Mouse (Mus musculus): ENCODE results near the gene Fbxw7.

Fbxw7 gene

DNA sequence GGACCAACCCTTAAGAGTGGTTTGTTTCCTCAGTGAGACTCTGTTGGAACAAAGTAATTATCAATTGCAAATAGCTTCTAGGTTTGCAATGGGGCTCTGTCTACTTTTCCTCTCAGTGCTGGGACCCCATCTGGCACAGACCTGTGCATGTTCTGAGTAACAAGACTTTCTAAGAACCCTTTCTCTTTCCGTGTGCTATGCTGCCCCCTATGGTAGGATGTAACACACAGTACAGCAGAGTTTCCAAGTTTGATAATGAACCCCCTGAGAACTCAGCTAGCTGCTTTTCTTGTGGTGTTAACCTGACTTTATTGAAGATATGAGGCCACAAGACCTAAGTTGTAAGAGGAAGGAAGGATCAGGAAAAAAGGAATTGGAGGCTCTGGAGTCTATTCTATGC is 91.5 kb downstream of the Fbxw7 start:
- peak; percentile 34 for DNase-seq

DNA sequence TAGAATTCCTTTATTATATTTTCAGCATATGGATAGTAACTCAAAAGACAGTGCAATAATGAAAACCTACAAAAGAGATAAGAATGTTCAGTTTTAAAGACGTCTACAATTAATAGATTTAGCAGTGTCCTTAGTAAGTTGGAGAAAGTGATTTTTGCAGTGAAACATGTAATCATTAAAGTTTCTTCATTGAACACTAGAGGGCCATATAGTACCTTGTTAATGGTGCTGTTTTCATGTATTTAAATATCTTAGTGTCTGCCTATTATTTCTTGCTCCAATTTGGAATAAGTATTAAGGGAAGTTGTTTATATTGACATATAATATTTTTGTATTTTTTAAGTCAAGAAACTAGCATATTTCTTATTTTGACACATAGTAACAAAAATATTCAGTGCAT is 99.2 kb downstream of the Fbxw7 start:
- DNase-seq = no peak

- no peak for DNase-seq
Observed at GRCm38 (mm10) chr3:84917903-84918679, 103.0 kb downstream of the Fbxw7 start.

GRCm38 (mm10) chr3:84921704-84922420 is 106.8 kb downstream of the Fbxw7 start:
- DNase-seq = peak; percentile 44

DNA sequence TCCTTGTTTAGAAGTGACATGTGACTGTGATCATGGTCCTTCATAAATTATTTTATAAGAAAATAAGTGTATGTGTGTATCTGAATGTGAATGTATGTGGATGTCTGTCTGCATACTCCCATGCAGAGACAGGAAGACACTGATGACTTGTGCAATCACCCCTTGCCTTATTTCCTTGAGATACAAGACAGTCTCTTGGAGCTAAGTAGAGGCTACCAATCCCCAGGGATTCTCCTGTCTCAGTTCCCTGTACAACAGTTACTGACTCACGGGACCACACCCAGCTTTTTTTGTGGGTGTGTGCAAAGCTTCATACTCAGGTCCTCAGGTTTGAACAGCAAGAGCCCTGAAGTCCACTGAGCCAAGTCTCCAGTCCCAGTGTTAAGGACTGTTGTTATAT is 108.2 kb downstream of the Fbxw7 start:
- no peak for DNase-seq

DNA sequence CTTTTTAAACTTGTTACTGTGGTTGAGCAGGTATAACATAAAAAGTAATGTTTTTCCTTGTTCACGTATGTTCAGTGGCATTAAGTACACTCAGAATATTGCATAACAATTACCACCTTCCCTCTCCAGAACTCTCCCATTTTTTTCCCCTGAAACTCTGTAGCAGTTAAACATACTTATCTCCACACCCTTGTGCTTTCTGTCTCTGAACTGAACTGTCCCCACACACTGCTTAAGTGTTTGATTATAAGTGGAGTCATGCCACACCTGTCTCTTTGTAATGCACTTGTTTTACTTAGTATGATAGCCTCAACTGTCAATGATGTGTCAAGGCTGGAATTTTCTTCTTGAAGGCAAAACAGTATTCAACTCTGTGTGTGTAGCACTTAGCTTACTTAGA is 108.6 kb downstream of the Fbxw7 start:
- DNase-seq = no peak

GRCm38 (mm10) chr3:84925229-84925628 is 110.2 kb downstream of the Fbxw7 start:
- no peak for DNase-seq

GRCm38 (mm10) chr3:84926140-84926539 is 111.1 kb downstream of the Fbxw7 start:
- DNase-seq = peak; percentile 14

DNA sequence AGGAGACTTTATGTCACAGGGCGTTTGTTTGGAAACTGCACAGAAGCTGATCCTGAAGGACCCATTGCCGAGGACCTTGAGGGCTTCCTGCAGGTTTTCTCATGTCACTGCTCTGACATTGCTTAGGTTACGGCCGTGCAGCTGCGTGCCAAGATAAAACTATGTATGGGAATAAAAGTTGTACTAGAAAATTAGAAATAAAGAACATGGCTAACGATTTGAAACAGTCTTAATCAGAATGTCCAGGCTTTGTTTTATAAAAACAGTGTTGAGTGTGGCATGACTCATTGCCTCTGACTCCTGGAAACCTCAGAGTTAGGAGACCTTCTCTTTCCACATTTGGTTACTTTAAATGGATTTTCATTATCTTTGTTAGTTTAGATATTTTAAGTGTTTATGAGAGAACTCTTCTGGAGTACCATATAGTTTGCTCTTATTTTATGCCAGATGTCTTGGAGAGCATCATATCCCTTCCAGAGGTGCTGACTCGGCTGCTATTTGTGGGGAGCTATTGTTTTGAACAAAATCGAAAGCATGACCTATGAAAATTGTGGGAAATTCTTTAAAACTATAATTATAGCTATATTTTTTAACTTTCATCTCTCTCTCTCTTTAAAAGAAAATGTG is 112.2 kb downstream of the Fbxw7 start:
- DNase-seq = no peak

GRCm38 (mm10) chr3:84927901-84928300 is 112.8 kb downstream of the Fbxw7 start:
- no peak for DNase-seq

DNA sequence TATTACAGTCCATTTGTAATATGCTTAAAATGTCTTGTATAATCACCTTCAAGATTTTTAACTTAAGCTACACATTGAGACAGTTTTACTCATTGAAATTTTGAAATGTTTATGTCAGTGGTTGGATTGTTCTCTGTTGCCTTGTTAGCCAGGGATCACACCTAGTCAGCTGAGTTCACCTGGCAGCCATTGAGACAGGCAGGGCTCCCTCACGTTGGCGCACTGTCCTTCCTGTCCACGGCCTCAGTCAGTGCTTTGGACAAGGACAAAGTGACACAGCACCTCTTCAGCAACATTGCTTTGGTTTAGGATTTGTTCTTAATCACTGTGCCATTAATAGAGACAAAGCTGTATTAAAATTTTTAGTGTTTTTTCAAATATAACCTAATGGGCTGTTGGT is 114.1 kb downstream of the Fbxw7 start:
- no peak for DNase-seq

GRCm38 (mm10) chr3:84930683-84931082 is 115.6 kb downstream of the Fbxw7 start:
- no peak for DNase-seq

- DNase-seq = no peak
Observed at GRCm38 (mm10) chr3:84935729-84936128, 120.7 kb downstream of the Fbxw7 start.

- DNase-seq = no peak
Observed at GRCm38 (mm10) chr3:84936252-84936651, 121.2 kb downstream of the Fbxw7 start.

- no peak for DNase-seq
Observed at GRCm38 (mm10) chr3:84936956-84937355, 121.9 kb downstream of the Fbxw7 start.

GRCm38 (mm10) chr3:84937360-84938355 is 122.6 kb downstream of the Fbxw7 start:
- DNase-seq = peak; percentile 14

- DNase-seq = no peak
Observed at GRCm38 (mm10) chr3:84944933-84945332, 129.9 kb downstream of the Fbxw7 start.

DNA sequence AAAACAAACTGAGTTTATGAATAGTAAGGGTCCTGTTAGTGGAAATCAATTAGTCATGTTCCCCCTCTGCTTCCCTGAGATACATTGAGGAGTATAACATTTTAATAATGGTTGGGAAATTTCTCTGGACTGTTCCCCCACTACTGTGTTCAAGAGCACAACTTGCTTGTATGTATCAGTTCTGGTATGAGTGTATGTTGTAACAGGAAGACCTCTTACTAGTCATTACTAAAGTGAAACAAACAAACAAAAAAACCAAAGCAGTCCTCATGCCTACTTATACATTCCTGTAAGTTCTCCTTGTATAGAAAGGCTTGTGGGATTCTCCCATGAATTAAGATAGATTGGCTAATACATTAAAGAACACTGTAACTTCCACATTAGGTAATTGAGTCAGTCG is 131.3 kb downstream of the Fbxw7 start:
- no peak for DNase-seq

GRCm38 (mm10) chr3:84949387-84949786 is 134.3 kb downstream of the Fbxw7 start:
- DNase-seq = no peak

DNA sequence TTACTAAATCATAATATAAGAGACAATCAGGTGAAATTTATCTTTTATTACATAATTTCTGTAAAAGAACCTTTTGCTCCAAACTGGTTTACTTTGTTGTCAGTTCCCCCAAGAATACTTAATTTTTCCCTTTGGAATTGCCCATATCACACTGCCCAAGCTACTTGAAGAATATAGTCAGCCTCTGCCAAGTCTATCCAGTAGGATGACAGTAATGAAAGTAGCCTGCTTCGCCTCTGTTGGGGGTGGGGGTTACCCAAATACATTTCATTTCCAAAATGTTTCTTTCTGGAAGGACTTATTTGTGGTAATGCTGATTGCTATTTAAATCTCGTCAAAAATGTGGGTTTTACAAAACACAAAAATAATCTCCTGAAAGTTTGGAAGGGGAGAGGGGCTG is 136.6 kb downstream of the Fbxw7 start:
- DNase-seq = no peak

- DNase-seq = peak; percentile 58
Observed at GRCm38 (mm10) chr3:84952135-84952534, 137.1 kb downstream of the Fbxw7 start.

GRCm38 (mm10) chr3:84952585-84953187 is 137.6 kb downstream of the Fbxw7 start:
- DNase-seq = no peak

Measured in kidney, postnatal 10 days (tissue).